Mouse (Mus musculus): Measurements from ENCODE around the gene D17H6S53E. TPM values are rescaled to one million over a fixed set of nuclear protein-coding genes. Genes with fewer than 3 reads are reported as not detected.

The D17H6S53E gene
- polyA plus RNA-seq, 1 experiment from 2014 or later, result 14.4 TPM

DNA sequence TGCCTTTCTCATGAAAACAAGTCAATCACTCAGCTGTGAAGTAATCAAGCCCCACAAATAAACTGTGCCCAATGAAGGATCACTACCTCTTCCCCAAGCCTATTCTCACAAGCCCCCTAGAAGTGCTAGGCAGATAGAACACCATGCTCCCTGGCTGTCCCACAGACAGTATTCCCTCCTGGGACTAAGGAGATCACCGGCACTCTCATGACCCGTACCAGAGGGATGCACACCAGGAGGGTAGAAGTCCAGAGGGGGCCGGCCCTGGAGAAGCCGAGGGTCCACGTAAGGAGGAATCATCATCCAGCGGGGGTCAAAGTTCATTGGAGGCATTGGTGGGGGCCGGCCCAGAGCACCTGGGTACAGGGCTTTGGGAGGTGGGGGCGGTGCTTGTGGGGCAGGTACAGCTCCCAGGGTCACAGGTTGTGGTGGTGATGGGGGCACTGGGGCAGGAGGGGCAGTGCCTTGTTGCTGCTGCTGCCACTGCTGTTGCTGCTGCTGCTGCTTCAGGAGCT, 31.5 kb downstream of the D17H6S53E start:
- Histone ChIP-seq H3K27ac (replicated peaks) (no peak overlapping the region), H3K4me2 (replicated peaks; ENCODE audit: low read depth) (no peak overlapping the region), H3K4me3 (ENCODE audit: low read depth, low read length) (no peak overlapping the region), H3K27me3 (ENCODE audit: control insufficient read depth, insufficient read depth, low read length) (no peaks in the 10 kb centered on the region), H3K4me1 (replicated peaks; ENCODE audit: control insufficient read depth, insufficient read depth) (no peaks in the 10 kb centered on the region; the same call in 1 of the 2 replicates), H3K9ac (ENCODE audit: low read length) (no peak overlapping the region), H3K9me3 (ENCODE audit: control insufficient read depth, low read length) (no peaks in the 10 kb centered on the region), H3K36me3 (ENCODE audit: control insufficient read depth, insufficient read depth, low read length) (peaks cover 79% of the 10 kb centered on the region)
- ATAC-seq (ENCODE audit: low FRiP score, low TSS enrichment) (no peak), DNase-seq (ENCODE audit: low spot score) (no peak)
- TF ChIP-seq CTCF (IDR thresholded peaks at IDR 0.05; ENCODE audit: low read depth) (no peak), EP300 (optimal IDR thresholded peaks at IDR 0.05) (no peak)
- 84% methylated on average over 8 of the region's 8 CpGs for WGBS

DNA sequence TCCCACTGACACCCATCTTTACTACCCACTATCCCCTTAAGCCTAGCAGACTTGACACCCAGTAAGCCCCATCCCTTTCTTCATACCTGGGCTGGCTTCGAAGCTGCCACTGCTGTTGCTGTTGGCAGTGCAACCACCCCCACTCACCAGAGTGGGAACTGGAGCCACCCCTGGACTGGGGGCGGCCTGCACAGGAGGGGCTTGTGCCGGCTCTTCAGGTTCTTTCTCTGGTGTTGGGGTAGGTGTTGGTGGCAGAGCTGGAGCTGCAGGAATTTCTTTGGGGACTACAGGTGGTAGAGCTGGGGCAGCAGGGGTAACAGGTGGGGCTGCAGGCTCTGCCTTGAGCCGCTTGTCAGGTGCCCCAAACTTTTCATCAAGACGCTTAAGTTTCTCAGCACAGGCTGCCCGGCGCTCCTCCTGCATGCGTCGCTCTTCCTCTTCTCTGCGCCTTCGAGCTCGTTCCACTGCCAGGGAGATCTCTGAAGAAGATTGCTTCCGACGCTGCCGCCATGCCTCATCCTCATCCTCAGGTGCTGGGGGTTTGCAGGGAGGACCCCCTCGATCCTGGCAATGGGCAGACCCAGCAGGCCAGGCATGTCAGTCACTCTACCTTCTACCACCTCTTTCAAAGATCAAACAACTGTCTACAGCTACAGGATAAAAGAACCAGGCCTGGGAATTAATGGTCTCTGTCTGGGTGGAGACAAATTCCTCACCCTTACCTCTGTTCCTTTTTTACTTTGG, 32.8 kb downstream of the D17H6S53E start:
- Histone ChIP-seq H3K4me2 (replicated peaks; ENCODE audit: low read depth) (no peak overlapping the region), H3K36me3 (ENCODE audit: control insufficient read depth, insufficient read depth, low read length) (peaks cover 70% of the 10 kb centered on the region), H3K9me3 (ENCODE audit: control insufficient read depth, low read length) (no peaks in the 10 kb centered on the region), H3K4me1 (replicated peaks; ENCODE audit: control insufficient read depth, insufficient read depth) (peaks cover 2% of the 10 kb centered on the region; the same call in 1 of the 2 replicates), H3K4me3 (ENCODE audit: low read depth, low read length) (no peak overlapping the region), H3K27me3 (ENCODE audit: control insufficient read depth, insufficient read depth, low read length) (no peaks in the 10 kb centered on the region), H3K9ac (ENCODE audit: low read length) (no peak overlapping the region), H3K27ac (replicated peaks) (no peak overlapping the region)
- TF ChIP-seq EP300 (optimal IDR thresholded peaks at IDR 0.05) (no peak), CTCF (IDR thresholded peaks at IDR 0.05; ENCODE audit: low read depth) (no peak)
- WGBS, result 89% methylated on average over 16 of the region's 16 CpGs
- DNase-seq (ENCODE audit: low spot score) (no peak), ATAC-seq (ENCODE audit: low FRiP score, low TSS enrichment) (no peak)

DNA sequence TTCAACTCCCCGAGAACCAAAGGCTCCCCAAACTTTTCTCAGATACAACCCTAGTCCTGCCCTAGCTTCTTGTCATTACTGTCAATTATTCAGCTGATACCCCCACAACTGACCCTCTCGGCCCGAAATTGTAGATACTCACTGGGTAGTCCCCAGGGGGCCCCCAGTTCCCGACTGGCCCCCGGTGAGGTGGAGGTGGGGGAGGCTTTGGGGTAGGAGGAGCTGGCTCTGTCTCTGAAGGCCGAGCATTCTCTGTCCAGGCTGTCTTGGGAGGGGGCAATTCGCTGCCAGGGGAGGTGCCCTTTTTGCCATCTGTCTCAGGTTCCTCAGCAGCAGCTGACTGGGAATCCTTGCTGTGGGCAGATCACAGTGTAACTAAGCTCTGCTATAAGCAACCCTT, 33.5 kb downstream of the D17H6S53E start:
- Histone ChIP-seq H3K27ac (replicated peaks) (no peak overlapping the region), H3K4me1 (replicated peaks; ENCODE audit: control insufficient read depth, insufficient read depth) (peaks cover 2% of the 10 kb centered on the region; the same call in 1 of the 2 replicates), H3K27me3 (ENCODE audit: control insufficient read depth, insufficient read depth, low read length) (no peaks in the 10 kb centered on the region), H3K9ac (ENCODE audit: low read length) (no peak overlapping the region), H3K36me3 (ENCODE audit: control insufficient read depth, insufficient read depth, low read length) (peaks cover 66% of the 10 kb centered on the region), H3K4me2 (replicated peaks; ENCODE audit: low read depth) (no peak overlapping the region), H3K9me3 (ENCODE audit: control insufficient read depth, low read length) (no peaks in the 10 kb centered on the region), H3K4me3 (ENCODE audit: low read depth, low read length) (no peak overlapping the region)
- TF ChIP-seq CTCF (IDR thresholded peaks at IDR 0.05; ENCODE audit: low read depth) (no peak), EP300 (optimal IDR thresholded peaks at IDR 0.05) (no peak)
- ATAC-seq (ENCODE audit: low FRiP score, low TSS enrichment) (no peak), DNase-seq (ENCODE audit: low spot score) (no peak)
- 85% methylated on average over 7 of the region's 7 CpGs for WGBS

DNA sequence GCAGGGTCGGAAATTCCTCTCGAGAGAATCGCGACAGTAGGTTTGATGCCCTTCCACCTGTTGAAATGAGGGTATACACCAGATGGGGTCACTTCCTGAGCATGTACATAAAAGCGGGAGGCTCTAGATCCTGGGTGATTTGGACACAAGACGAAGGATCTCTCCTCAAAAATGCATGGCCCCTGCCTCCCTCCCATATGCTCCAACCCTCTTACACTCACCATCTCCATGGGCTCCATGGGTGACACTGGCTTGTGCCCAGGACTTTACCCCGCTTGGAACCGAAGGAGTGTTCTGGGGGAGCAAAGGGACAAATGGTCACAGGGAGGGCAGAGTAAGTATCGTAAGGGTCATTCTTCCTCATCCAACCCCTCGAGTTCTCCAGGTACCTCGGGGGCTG, 35.2 kb downstream of the D17H6S53E start:
- no peak for ATAC-seq (ENCODE audit: low FRiP score, low TSS enrichment)
- H3K27me3 ChIP-seq (ENCODE audit: control insufficient read depth, insufficient read depth, low read length), result no peaks in the 10 kb centered on the region
- peaks cover 5% of the 10 kb centered on the region for H3K4me1 ChIP-seq (replicated peaks; ENCODE audit: control insufficient read depth, insufficient read depth)
- H3K27ac ChIP-seq (replicated peaks), result no peak overlapping the region
- no peak for DNase-seq (ENCODE audit: low spot score)
- no peaks in the 10 kb centered on the region for H3K9me3 ChIP-seq (ENCODE audit: control insufficient read depth, low read length)
- H3K4me2 ChIP-seq (replicated peaks; ENCODE audit: low read depth), result no peak overlapping the region
- H3K36me3 ChIP-seq (ENCODE audit: control insufficient read depth, insufficient read depth, low read length), result peaks cover 50% of the 10 kb centered on the region
- H3K4me3 ChIP-seq (ENCODE audit: low read depth, low read length), result no peak overlapping the region
- TF ChIP-seq CTCF (IDR thresholded peaks at IDR 0.05; ENCODE audit: low read depth) (no peak), EP300 (optimal IDR thresholded peaks at IDR 0.05) (no peak)
- WGBS, result 78% methylated on average over 11 of the region's 11 CpGs
- H3K9ac ChIP-seq (ENCODE audit: low read length), result no peak overlapping the region

DNA sequence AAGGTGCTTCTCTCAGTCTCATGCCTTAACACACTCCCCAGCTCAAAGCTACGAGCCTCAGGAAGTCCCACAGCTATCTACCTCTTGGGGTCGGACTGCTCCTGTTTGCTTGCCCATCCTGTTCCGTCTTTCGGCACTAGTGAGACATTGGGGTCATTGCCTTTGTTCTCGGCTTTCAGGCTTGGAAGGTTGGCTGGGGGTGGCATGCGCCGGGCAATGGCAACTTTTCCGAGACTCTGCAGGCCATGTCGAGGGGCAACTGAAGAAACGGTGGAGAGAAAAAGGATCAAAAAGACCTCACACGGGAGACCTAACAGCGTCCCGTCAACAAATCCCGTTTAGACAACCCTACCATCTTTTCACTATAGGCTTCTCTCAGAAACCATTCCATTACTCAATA, 35.9 kb downstream of the D17H6S53E start:
- Histone ChIP-seq H3K9me3 (ENCODE audit: control insufficient read depth, low read length) (no peaks in the 10 kb centered on the region), H3K36me3 (ENCODE audit: control insufficient read depth, insufficient read depth, low read length) (peaks cover 45% of the 10 kb centered on the region), H3K9ac (ENCODE audit: low read length) (peak overlapping the region; percentile 59), H3K4me2 (replicated peaks; ENCODE audit: low read depth) (peak overlapping the region; percentile 78), H3K4me1 (replicated peaks; ENCODE audit: control insufficient read depth, insufficient read depth) (peaks cover 5% of the 10 kb centered on the region), H3K27me3 (ENCODE audit: control insufficient read depth, insufficient read depth, low read length) (no peaks in the 10 kb centered on the region), H3K27ac (replicated peaks) (no peak overlapping the region), H3K4me3 (ENCODE audit: low read depth, low read length) (no peak overlapping the region)
- ATAC-seq (ENCODE audit: low FRiP score, low TSS enrichment) (no peak), DNase-seq (ENCODE audit: low spot score) (no peak)
- 58% methylated on average over 14 of the region's 14 CpGs for WGBS
- TF ChIP-seq EP300 (optimal IDR thresholded peaks at IDR 0.05), result no peak
- TF ChIP-seq CTCF (IDR thresholded peaks at IDR 0.05; ENCODE audit: low read depth), result no peak

DNA sequence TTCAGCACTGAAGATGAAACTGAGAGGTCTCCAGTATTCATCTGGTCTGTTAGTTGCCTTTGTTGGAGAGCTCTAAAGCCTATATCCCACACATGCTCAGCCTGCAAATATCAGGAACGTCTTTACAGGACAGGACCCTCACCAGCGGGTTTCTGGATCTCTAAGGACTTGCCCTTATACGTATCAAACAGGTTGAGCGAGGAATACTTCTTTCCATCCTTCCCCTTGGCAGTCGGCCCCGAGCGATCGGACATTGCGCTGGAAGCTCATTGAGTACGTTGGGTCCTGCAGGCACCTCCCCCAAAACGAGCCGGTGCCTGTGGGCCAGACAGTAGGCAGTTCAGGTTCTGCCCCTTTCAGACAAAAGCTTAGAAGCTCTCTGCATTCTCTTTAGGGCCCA, 36.6 kb downstream of the D17H6S53E start:
- Histone ChIP-seq H3K27ac (replicated peaks) (0 out of 2 replicates have a peak overlapping the region, but pooled peaks have one; percentile 53), H3K9ac (ENCODE audit: low read length) (peak overlapping the region; percentile 59), H3K4me3 (ENCODE audit: low read depth, low read length) (peak overlapping the region; percentile 100), H3K4me2 (replicated peaks; ENCODE audit: low read depth) (peak overlapping the region; percentile 78), H3K36me3 (ENCODE audit: control insufficient read depth, insufficient read depth, low read length) (peaks cover 40% of the 10 kb centered on the region), H3K9me3 (ENCODE audit: control insufficient read depth, low read length) (no peaks in the 10 kb centered on the region), H3K4me1 (replicated peaks; ENCODE audit: control insufficient read depth, insufficient read depth) (peaks cover 5% of the 10 kb centered on the region), H3K27me3 (ENCODE audit: control insufficient read depth, insufficient read depth, low read length) (no peaks in the 10 kb centered on the region)
- WGBS, result 12% methylated on average over 12 of the region's 12 CpGs
- TF ChIP-seq CTCF (IDR thresholded peaks at IDR 0.05; ENCODE audit: low read depth) (no peak), EP300 (optimal IDR thresholded peaks at IDR 0.05) (no peak)
- DNase-seq (ENCODE audit: low spot score), result no peak
- no peak for ATAC-seq (ENCODE audit: low FRiP score, low TSS enrichment)

Data from stomach, postnatal 0 days (tissue).